In genomic region chr6:85369181-85369860, GRCm38 (mm10) we compare ENCODE assay signal across 9 mouse cellular contexts. TPM values are rescaled to one million over a fixed set of nuclear protein-coding genes. Genes with fewer than 3 reads are reported as not detected.
A peak's percentile ranks its signal among the peaks of the same experiment; 100 is the strongest.
DNase-seq lines count a peak whose midpoint lies in the region; ATAC-seq and TF ChIP-seq lines count a peak whose summit lies in the region.
"Had no signal": no experiment of that assay in that cellular context is flagged by ENCODE, and none has a peak within 500 bp of the region (broad histone marks: within the 10 kb centered on the region; RNA-seq: fewer than 3 reads in every experiment).

No protein-coding gene starts in this region.

- TF ChIP-seq CTCF in lung, adult 2 months (IDR thresholded peaks at IDR 0.05; ENCODE audit: insufficient read depth, low read length), result no peak
- no peak for TF ChIP-seq CTCF in bone marrow macrophage, adult 2 months (IDR thresholded peaks at IDR 0.05; ENCODE audit: low read depth, low read length)

- H3K9ac ChIP-seq in heart, embryonic 14.5 days (ENCODE audit: low read length), result peak overlapping the region; percentile 62
- no peak overlapping the region; the same call in 1 of the 2 replicates for H3K9ac ChIP-seq in limb, embryonic 13.5 days
- H3K9ac ChIP-seq in liver, embryonic 11.5 days (ENCODE audit: low read depth, low read length), result no peak overlapping the region

- peaks cover 26% of the 10 kb centered on the region for H3K36me3 ChIP-seq in heart, embryonic 14.5 days (ENCODE audit: control insufficient read depth, insufficient read depth, low read length)
- H3K36me3 ChIP-seq in limb, embryonic 13.5 days, result 0 out of 2 replicates have a peak, but pooled peaks cover 5% of the 10 kb centered on the region
- no peaks in the 10 kb centered on the region for H3K36me3 ChIP-seq in liver, embryonic 11.5 days (ENCODE audit: control insufficient read depth, insufficient read depth, low read length)

- peak; percentile 69 to 70 for DNase-seq in lung, adult 18-20 months
- no peak for DNase-seq in lung, adult 2 months
- peak; percentile 51 for DNase-seq in urinary bladder, postnatal 25 days (ENCODE audit: low spot score)
- no peak for DNase-seq in T-cell, adult 2 months (ENCODE audit: low spot score)
- DNase-seq in liver, embryonic 11.5 days (ENCODE audit: low spot score), result no peak

- H3K4me2 ChIP-seq in heart, embryonic 14.5 days (ENCODE audit: low read length), result peak overlapping the region; percentile 87
- peak overlapping the region; percentile 19; the same call in 1 of the 2 replicates for H3K4me2 ChIP-seq in limb, embryonic 13.5 days (replicated peaks)
- H3K4me2 ChIP-seq in liver, embryonic 11.5 days, result no peak overlapping the region

- 32% methylated on average over 5 of the region's 5 CpGs for WGBS in lung, adult 2 months
- WGBS in heart, embryonic 14.5 days, result 38% methylated on average over 5 of the region's 5 CpGs
- WGBS in limb, embryonic 13.5 days, result 55% methylated on average over 5 of the region's 5 CpGs
- 77% methylated on average over 5 of the region's 5 CpGs for WGBS in liver, embryonic 11.5 days

- H3K9me3 ChIP-seq in heart, embryonic 14.5 days (ENCODE audit: control insufficient read depth, low read length), result no peaks in the 10 kb centered on the region
- no peaks in the 10 kb centered on the region for H3K9me3 ChIP-seq in limb, embryonic 13.5 days
- H3K9me3 ChIP-seq in liver, embryonic 11.5 days (ENCODE audit: control insufficient read depth, low read length), result no peaks in the 10 kb centered on the region

- H3K27ac ChIP-seq in bone marrow macrophage, adult 2 months (ENCODE audit: insufficient read depth, low read depth, low read length), result peak overlapping the region; percentile 100
- H3K27ac ChIP-seq in heart, embryonic 14.5 days (replicated peaks in 1 of 2; ENCODE audit: control insufficient read depth in 1 of 2, insufficient read depth in 1 of 2, low read depth in 2 of 2, low read length in 2 of 2), result peak overlapping the region; percentile 83 to 96
- H3K27ac ChIP-seq in limb, embryonic 13.5 days, result peak overlapping the region; percentile 72
- H3K27ac ChIP-seq in liver, embryonic 11.5 days (ENCODE audit: low read depth, low read length), result no peak overlapping the region

- no peaks in the 10 kb centered on the region for H3K27me3 ChIP-seq in heart, embryonic 14.5 days (ENCODE audit: control insufficient read depth, insufficient read depth, low read length)
- no peaks in the 10 kb centered on the region for H3K27me3 ChIP-seq in limb, embryonic 13.5 days
- H3K27me3 ChIP-seq in liver, embryonic 11.5 days (replicated peaks; ENCODE audit: control insufficient read depth, insufficient read depth, low read length), result peaks cover 2% of the 10 kb centered on the region; the same call in 1 of the 2 replicates

- H3K4me1 ChIP-seq in lung, adult 2 months (ENCODE audit: control insufficient read depth, insufficient read depth, low read length), result peaks cover 14% of the 10 kb centered on the region; the same call in 1 of the 2 replicates
- H3K4me1 ChIP-seq in bone marrow macrophage, adult 2 months (ENCODE audit: control insufficient read depth, insufficient read depth, low read length), result peaks cover 59% of the 10 kb centered on the region
- peaks cover 76 to 83% of the 10 kb centered on the region in 2 experiments for H3K4me1 ChIP-seq in heart, embryonic 14.5 days (ENCODE audit: control insufficient read depth in 2 of 2, insufficient read depth in 2 of 2, low read length in 2 of 2)
- H3K4me1 ChIP-seq in limb, embryonic 13.5 days, result peaks cover 82% of the 10 kb centered on the region
- 0 out of 2 replicates have a peak, but pooled peaks cover 7% of the 10 kb centered on the region for H3K4me1 ChIP-seq in liver, embryonic 11.5 days (replicated peaks; ENCODE audit: control insufficient read depth, insufficient read depth, low read length)

- no peak for TF ChIP-seq POLR2A in lung, adult 2 months (IDR thresholded peaks at IDR 0.05; ENCODE audit: borderline replicate concordance, extremely low read depth, low read depth, low read length)
- TF ChIP-seq POLR2A in bone marrow macrophage, adult 2 months (IDR thresholded peaks at IDR 0.05; ENCODE audit: borderline replicate concordance, low read depth, low read length), result no peak

- H3K4me3 ChIP-seq in lung, adult 2 months (replicated peaks; ENCODE audit: extremely low read depth, low read depth, low read length), result no peak overlapping the region
- H3K4me3 ChIP-seq in bone marrow macrophage, adult 2 months (ENCODE audit: insufficient read depth, low read length), result peak overlapping the region; percentile 49
- H3K4me3 ChIP-seq in heart, embryonic 14.5 days (ENCODE audit: control insufficient read depth in 1 of 2, insufficient read depth in 1 of 2, low read depth in 1 of 2, low read length in 2 of 2), result peak overlapping the region in 1 of 2 experiments; percentile 1; a peak in 1 of 4 replicates
- H3K4me3 ChIP-seq in limb, embryonic 13.5 days, result no peak overlapping the region
- no peak overlapping the region for H3K4me3 ChIP-seq in liver, embryonic 11.5 days (ENCODE audit: low read depth, low read length)

- ATAC-seq in heart, embryonic 14.5 days (ENCODE audit: insufficient number of reproducible peaks, insufficient read depth, low FRiP score, low read depth), result peak; percentile 19; the same call in 1 of the 2 replicates
- ATAC-seq in limb, embryonic 13.5 days (ENCODE audit: low FRiP score, low read depth), result peak; percentile 12; the same call in 1 of the 2 replicates
- no peak for ATAC-seq in liver, embryonic 11.5 days (replicated peaks; ENCODE audit: low FRiP score)

RNA-seq across cellular contexts. Expression of gene Rab11fip5, which starts 5.1 kb away (rescaled TPM):
- polyA plus RNA-seq in lung, adult 2 months (2012; rRNA removed), result 20.0 and 24.9 TPM in 2 replicates
- 145 and 160 TPM in 2 replicates for polyA plus RNA-seq in bone marrow macrophage, adult 2 months (2012; ENCODE audit: insufficient read depth, insufficient read length, missing spikeins)
- 36.5 and 42.2 TPM in 2 replicates for polyA plus RNA-seq in heart, embryonic 14.5 days (2014; fragmentation: Nextera tagmentation; extraction: Ambion mirVana)
- 16.7 and 17.2 TPM in 2 replicates for polyA plus RNA-seq in limb, embryonic 13.5 days (2015; fragmentation: Nextera tagmentation; extraction: Ambion mirVana)
- polyA plus RNA-seq in liver, embryonic 11.5 days (2014; fragmentation: Nextera tagmentation; extraction: Ambion mirVana), result 1.0 TPM in 2 replicates

RNA-seq across cellular contexts. Expression of gene Sfxn5, which starts 36.1 kb away (rescaled TPM):
- 8.0 and 8.2 TPM in 2 replicates for polyA plus RNA-seq in lung, adult 2 months (2012; rRNA removed)
- 14.2 and 15.2 TPM in 2 replicates for polyA plus RNA-seq in bone marrow macrophage, adult 2 months (2012; ENCODE audit: insufficient read depth, insufficient read length, missing spikeins)
- 2.7 and 3.1 TPM in 2 replicates for polyA plus RNA-seq in heart, embryonic 14.5 days (2014; fragmentation: Nextera tagmentation; extraction: Ambion mirVana)
- polyA plus RNA-seq in limb, embryonic 13.5 days (2015; fragmentation: Nextera tagmentation; extraction: Ambion mirVana), result 8.9 and 10.1 TPM in 2 replicates
- 3.8 and 4.0 TPM in 2 replicates for polyA plus RNA-seq in liver, embryonic 11.5 days (2014; fragmentation: Nextera tagmentation; extraction: Ambion mirVana)

RNA-seq across cellular contexts. Expression of gene Noto, which starts 54.4 kb away (rescaled TPM):
- polyA plus RNA-seq in lung, adult 2 months (2012; rRNA removed), result 0.16 TPM in 1 of 2 replicates, not detected in the other
- polyA plus RNA-seq in bone marrow macrophage, adult 2 months (2012; ENCODE audit: insufficient read depth, insufficient read length, missing spikeins), result not detected in 2 replicates
- not detected in 2 replicates for polyA plus RNA-seq in heart, embryonic 14.5 days (2014; fragmentation: Nextera tagmentation; extraction: Ambion mirVana)
- not detected in 2 replicates for polyA plus RNA-seq in limb, embryonic 13.5 days (2015; fragmentation: Nextera tagmentation; extraction: Ambion mirVana)
- not detected in 2 replicates for polyA plus RNA-seq in liver, embryonic 11.5 days (2014; fragmentation: Nextera tagmentation; extraction: Ambion mirVana)
- polyA plus RNA-seq: testis, adult 2 months had no signal

Comparison
In these comparisons a context has a peak if more than half of its experiments do, and no peak if none do; other contexts are left out.
1. DNase-seq: peak in lung, adult 18-20 months (2 of 2) and urinary bladder, postnatal 25 days (single experiment); none in lung, adult 2 months (single experiment), T-cell, adult 2 months (single experiment) and liver, embryonic 11.5 days (single experiment).